Mouse (Mus musculus) olfactory bulb, adult 2 months (tissue): Measurements from ENCODE around the gene Ptgfrn.

ENCODE experiments used
- CTCF ChIP-seq: fragments of 200-500 bp; IDR thresholded peaks from 2 replicates; pipeline ENCODE4 v1.5.1; 2012; ENCODE audit warnings: low read depth, mild to moderate bottlenecking, low read length, moderate library complexity; ENCODE audit not compliant: insufficient read depth
- POLR2A ChIP-seq: fragments of 200-500 bp; IDR thresholded peaks from 2 replicates; pipeline ENCODE4 v1.6.1; 2012; ENCODE audit warnings: mild to moderate bottlenecking, low read depth, low read length, moderate library complexity; ENCODE audit not compliant: insufficient read depth

GRCm38 (mm10) chr3:101139958-101140357, 29.9 kb upstream of the Ptgfrn start:
- TF ChIP-seq CTCF (no peak), POLR2A (no peak)
